Mouse (Mus musculus): Measurements from ENCODE around the gene Zfyve1. TPM values are rescaled to one million over a fixed set of nuclear protein-coding genes. Genes with fewer than 3 reads are reported as not detected.

Gene Zfyve1
- polyA plus RNA-seq, 1 experiment = 19.8 TPM

DNA sequence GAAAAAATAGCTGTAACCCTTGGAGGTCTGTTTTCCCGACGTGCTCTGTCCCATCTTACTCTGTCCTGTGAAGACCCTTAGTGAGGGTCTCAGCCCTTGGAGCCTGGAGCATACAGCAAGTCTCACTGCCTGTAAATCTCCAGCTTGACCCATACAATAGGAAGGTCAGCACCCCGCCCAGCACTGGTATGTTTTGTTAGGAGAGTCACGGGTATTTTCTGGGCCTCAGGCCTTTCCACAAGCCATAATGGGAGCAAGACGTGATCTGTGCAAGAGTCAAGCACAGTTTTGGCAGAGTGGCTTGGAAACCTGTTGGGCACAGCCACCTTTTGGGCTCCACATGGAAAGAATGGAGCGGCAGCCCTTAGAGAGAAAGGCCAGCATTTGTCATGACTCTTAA is 69.2 kb downstream of the Zfyve1 start:
- no peaks in the 10 kb centered on the region for H3K9me3 ChIP-seq
- TF ChIP-seq FLI1 (IDR thresholded peaks at IDR 0.05; ENCODE audit: low read length) = no peak
- TF ChIP-seq GATA1 (IDR thresholded peaks at IDR 0.05; ENCODE audit: borderline replicate concordance, low read length) = no peak
- peaks cover 83% of the 10 kb centered on the region for H3K4me1 ChIP-seq
- peaks cover 66% of the 10 kb centered on the region for H3K36me3 ChIP-seq (replicated peaks; ENCODE audit: low read length)
- no peaks in the 10 kb centered on the region for H3K27me3 ChIP-seq (replicated peaks)
- peak overlapping the region; percentile 44 for H3K4me3 ChIP-seq (replicated peaks)

DNA sequence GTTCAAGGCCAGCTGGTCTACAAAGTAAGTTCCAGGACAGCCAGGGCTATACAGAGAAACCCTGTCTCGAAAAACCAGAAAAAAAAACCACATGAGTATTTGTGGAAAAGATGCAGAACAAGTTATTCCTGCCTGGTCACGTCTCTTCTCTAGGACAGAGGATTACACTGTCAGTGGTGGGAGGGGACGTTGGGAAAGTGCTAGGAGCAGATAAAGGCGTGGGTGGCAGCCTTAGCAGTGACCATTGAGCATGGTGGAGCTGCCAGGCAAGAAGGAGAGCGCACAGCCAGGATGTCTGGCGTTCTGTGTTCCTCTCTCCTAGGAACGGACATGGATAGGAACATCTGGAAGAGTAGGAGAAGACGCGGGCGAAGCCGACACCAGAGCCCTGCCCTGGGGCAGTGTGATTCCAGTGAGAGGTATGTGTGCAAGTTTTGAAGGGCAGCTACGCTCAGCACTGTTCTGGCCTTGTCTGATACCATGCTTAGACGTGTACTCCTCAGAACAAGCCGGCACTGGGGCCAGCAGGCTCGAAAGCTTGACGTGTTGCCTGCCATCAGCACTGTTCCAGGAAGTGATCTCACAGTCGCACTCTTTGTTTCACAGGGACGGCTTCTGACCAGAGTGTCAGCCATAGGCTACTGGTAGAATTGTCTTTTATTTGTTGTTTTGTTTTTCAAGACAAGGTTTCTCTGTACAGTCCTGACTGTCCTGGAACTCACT is 71.0 kb downstream of the Zfyve1 start:
- Histone ChIP-seq H3K36me3 (replicated peaks; ENCODE audit: low read length) (peaks cover 48% of the 10 kb centered on the region), H3K4me3 (replicated peaks) (peak overlapping the region; percentile 90), H3K4me1 (peaks cover 85% of the 10 kb centered on the region), H3K9me3 (no peaks in the 10 kb centered on the region), H3K27me3 (replicated peaks) (no peaks in the 10 kb centered on the region)
- TF ChIP-seq FLI1 (IDR thresholded peaks at IDR 0.05; ENCODE audit: low read length) (no peak), GATA1 (IDR thresholded peaks at IDR 0.05; ENCODE audit: borderline replicate concordance, low read length) (no peak)

DNA sequence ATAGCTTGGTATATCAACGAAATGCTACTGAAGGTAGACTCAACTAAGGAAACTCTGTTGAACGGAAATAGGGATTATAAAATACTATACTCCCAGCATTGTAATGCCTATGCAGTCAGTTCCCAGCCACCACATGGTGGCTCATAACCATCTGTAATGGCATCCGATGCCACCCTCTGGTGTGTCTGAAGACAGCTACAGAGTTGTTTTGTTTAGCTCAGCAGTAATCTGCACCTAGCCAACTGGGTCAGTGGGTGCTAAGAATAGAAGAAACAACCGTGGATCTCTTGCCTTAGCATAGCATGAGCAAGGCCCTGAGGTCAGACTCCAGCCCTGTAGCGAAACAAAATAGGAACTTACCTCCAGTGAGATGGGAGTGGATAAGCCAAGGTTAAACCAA is 72.7 kb downstream of the Zfyve1 start:
- H3K9me3 ChIP-seq = no peaks in the 10 kb centered on the region
- H3K4me3 ChIP-seq (replicated peaks) = no peak overlapping the region
- H3K4me1 ChIP-seq = peaks cover 87% of the 10 kb centered on the region
- TF ChIP-seq FLI1 (IDR thresholded peaks at IDR 0.05; ENCODE audit: low read length) (no peak), GATA1 (IDR thresholded peaks at IDR 0.05; ENCODE audit: borderline replicate concordance, low read length) (no peak)
- H3K36me3 ChIP-seq (replicated peaks; ENCODE audit: low read length) = peaks cover 32% of the 10 kb centered on the region
- no peaks in the 10 kb centered on the region for H3K27me3 ChIP-seq (replicated peaks)

DNA sequence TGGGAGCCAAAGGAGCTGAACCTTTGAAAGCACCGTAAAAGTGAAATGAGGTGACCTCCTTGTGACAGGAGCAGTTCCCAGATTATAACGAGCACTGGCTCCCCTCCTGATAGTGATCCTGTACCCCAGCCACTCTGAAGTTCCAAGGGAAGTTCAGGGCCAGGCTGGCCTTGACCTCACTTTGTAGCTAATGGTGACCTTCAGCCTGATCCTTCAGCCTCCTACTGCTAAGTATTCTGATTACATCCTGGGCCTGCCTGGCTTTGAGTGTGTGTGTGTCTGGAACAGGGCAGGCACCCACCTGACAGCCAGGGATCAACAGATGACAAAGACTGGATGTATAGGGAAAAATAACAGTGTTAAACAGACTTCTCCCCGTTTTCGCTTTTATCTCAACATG is 73.1 kb downstream of the Zfyve1 start:
- Histone ChIP-seq H3K9me3 (no peaks in the 10 kb centered on the region), H3K4me1 (peaks cover 89% of the 10 kb centered on the region), H3K27me3 (replicated peaks) (no peaks in the 10 kb centered on the region), H3K4me3 (replicated peaks) (no peak overlapping the region), H3K36me3 (replicated peaks; ENCODE audit: low read length) (peaks cover 29% of the 10 kb centered on the region)
- no peak for TF ChIP-seq FLI1 (IDR thresholded peaks at IDR 0.05; ENCODE audit: low read length)
- no peak for TF ChIP-seq GATA1 (IDR thresholded peaks at IDR 0.05; ENCODE audit: borderline replicate concordance, low read length)

- Histone ChIP-seq H3K4me1 (peaks cover 83% of the 10 kb centered on the region), H3K27me3 (replicated peaks) (no peaks in the 10 kb centered on the region), H3K9me3 (no peaks in the 10 kb centered on the region), H3K4me3 (replicated peaks) (peak overlapping the region; percentile 67), H3K36me3 (replicated peaks; ENCODE audit: low read length) (peaks cover 21% of the 10 kb centered on the region)
- no peak for TF ChIP-seq GATA1 (IDR thresholded peaks at IDR 0.05; ENCODE audit: borderline replicate concordance, low read length)
- no peak for TF ChIP-seq FLI1 (IDR thresholded peaks at IDR 0.05; ENCODE audit: low read length)
These were observed 74.0 kb downstream of the Zfyve1 start for GRCm38 (mm10) chr12:83523056-83523455.

DNA sequence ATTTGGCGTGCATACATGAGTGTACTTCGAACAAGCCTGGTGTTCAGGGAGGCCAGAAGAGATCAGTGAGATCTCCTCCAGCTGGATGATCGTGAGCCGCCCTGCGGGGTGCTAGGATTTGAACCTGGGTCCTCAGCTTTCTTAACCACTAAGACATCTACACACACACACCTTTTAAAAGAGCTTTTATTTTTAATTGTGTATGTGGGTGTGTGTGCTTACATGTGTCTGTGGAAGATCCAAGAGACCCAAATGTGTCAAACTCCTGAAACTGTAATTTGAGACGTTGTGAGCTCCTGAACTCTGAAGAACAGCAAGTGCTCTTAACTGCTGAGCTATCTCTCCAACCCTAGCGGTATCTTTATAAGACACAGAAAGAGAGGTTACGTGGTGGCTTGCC is 75.9 kb downstream of the Zfyve1 start:
- no peak for TF ChIP-seq FLI1 (IDR thresholded peaks at IDR 0.05; ENCODE audit: low read length)
- no peak for TF ChIP-seq GATA1 (IDR thresholded peaks at IDR 0.05; ENCODE audit: borderline replicate concordance, low read length)
- H3K27me3 ChIP-seq (replicated peaks) = no peaks in the 10 kb centered on the region
- peak overlapping the region; percentile 94 for H3K4me3 ChIP-seq (replicated peaks)
- H3K4me1 ChIP-seq = peaks cover 73% of the 10 kb centered on the region
- H3K9me3 ChIP-seq = no peaks in the 10 kb centered on the region
- peaks cover 11% of the 10 kb centered on the region for H3K36me3 ChIP-seq (replicated peaks; ENCODE audit: low read length)

DNA sequence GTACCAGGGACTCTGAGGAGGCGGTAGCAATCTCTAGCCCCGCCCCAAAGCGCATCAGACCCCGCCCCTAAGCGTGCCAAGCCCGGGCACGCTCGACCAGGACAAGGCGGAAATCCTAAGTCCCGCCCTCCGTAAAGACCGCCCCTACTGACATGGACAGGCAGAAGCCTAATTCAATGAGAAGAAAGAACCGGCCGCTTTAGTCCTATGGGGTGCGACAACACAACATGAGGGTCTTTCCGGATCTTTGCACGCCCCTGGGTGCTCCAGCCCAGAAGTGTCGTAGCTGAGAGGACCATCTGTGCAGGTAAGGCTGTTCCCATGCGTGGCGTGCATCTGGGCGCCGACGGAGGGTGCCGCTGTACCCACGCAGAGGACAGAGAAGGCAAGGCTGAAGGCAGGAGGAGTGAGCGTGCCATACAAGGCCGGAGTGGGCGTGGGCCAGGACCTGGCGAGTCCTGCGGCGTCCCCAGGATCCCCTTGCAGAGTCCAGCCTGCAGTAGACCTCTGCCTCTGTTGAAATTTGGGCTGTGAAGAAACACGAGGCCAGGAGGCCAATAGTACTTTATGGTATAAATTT is 76.6 kb downstream of the Zfyve1 start, which contains the start of gene Dcaf4:
Dcaf4 (plus strand) TSS at position 156 of the 580 bp plus-strand sequence.
- H3K9me3 ChIP-seq = no peaks in the 10 kb centered on the region
- TF ChIP-seq GATA1 (IDR thresholded peaks at IDR 0.05; ENCODE audit: borderline replicate concordance, low read length) (no peak), FLI1 (IDR thresholded peaks at IDR 0.05; ENCODE audit: low read length) (no peak)
- no peaks in the 10 kb centered on the region for H3K27me3 ChIP-seq (replicated peaks)
- peaks cover 71% of the 10 kb centered on the region for H3K4me1 ChIP-seq
- H3K36me3 ChIP-seq (replicated peaks; ENCODE audit: low read length) = peaks cover 11% of the 10 kb centered on the region
- H3K4me3 ChIP-seq (replicated peaks) = peak within 1 kb of the TSS; percentile 94

- H3K9me3 ChIP-seq = no peaks in the 10 kb centered on the region
- no peak overlapping the region for H3K4me3 ChIP-seq (replicated peaks)
- H3K27me3 ChIP-seq (replicated peaks) = peaks cover 6% of the 10 kb centered on the region
- H3K36me3 ChIP-seq (replicated peaks; ENCODE audit: low read length) = no peaks in the 10 kb centered on the region
- TF ChIP-seq FLI1 (IDR thresholded peaks at IDR 0.05; ENCODE audit: low read length) (no peak), GATA1 (IDR thresholded peaks at IDR 0.05; ENCODE audit: borderline replicate concordance, low read length) (no peak)
- peaks cover 54% of the 10 kb centered on the region for H3K4me1 ChIP-seq
These were observed 79.4 kb downstream of the Zfyve1 start for GRCm38 (mm10) chr12:83517580-83517979.

DNA sequence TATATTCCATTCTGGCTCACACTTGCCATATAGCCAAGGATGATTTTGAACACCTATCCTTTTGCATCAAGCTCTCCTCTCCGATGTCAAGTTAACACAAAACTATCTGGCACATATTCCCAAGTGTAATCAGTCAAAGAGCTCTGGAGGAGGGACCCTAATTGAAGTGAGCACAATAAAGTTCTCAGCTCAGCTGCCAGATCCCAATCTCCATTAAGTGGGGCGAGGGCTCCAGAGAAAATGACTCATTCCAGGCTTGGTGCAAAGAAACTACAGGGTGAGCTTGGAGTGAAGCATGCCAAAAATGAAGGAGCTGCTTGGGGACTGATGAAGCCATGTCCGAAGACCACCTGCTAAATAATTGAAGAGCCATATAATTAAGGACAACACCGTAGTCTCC is 82.8 kb downstream of the Zfyve1 start:
- no peaks in the 10 kb centered on the region for H3K9me3 ChIP-seq
- peaks cover 13% of the 10 kb centered on the region for H3K27me3 ChIP-seq (replicated peaks)
- peaks cover 39% of the 10 kb centered on the region for H3K4me1 ChIP-seq
- TF ChIP-seq FLI1 (IDR thresholded peaks at IDR 0.05; ENCODE audit: low read length) = no peak
- TF ChIP-seq GATA1 (IDR thresholded peaks at IDR 0.05; ENCODE audit: borderline replicate concordance, low read length) = no peak
- H3K4me3 ChIP-seq (replicated peaks) = no peak overlapping the region
- H3K36me3 ChIP-seq (replicated peaks; ENCODE audit: low read length) = no peaks in the 10 kb centered on the region

DNA sequence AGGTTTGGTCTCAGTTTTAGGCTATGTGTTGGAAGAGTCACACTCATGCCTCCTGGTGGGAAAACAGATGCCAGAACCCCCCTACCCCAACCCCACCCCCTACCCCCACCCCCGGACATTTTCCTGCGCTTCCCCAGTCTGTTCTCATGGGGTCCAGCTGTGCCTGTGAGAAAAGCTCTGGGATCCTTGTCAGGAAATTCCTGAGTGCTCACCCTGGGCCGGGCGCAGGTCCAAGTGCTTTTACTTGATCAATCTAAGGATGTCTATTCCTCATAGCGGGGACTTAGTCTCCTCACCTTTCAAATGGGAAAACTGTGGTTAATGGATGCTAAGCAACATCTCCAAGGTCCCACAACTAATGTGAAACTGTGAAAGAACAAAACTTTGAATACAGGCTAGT is 83.8 kb downstream of the Zfyve1 start:
- Histone ChIP-seq H3K4me3 (replicated peaks) (no peak overlapping the region), H3K9me3 (no peaks in the 10 kb centered on the region), H3K4me1 (peaks cover 32% of the 10 kb centered on the region), H3K27me3 (replicated peaks) (peaks cover 13% of the 10 kb centered on the region), H3K36me3 (replicated peaks; ENCODE audit: low read length) (no peaks in the 10 kb centered on the region)
- TF ChIP-seq GATA1 (IDR thresholded peaks at IDR 0.05; ENCODE audit: borderline replicate concordance, low read length) (no peak), FLI1 (IDR thresholded peaks at IDR 0.05; ENCODE audit: low read length) (no peak)
